Mouse (Mus musculus) heart, adult 2 months (tissue): Measurements from ENCODE around the gene Arid5b.

Source experiments
- CTCF ChIP-seq: fragments of 200-600 bp; IDR thresholded peaks from 2 replicates; pipeline ENCODE4 v1.8.1; 2022; ENCODE audit warnings: antibody characterized with exemption, mild to moderate bottlenecking, moderate library complexity
- EP300 ChIP-seq: fragments of 200-500 bp; IDR thresholded peaks from 2 replicates; pipeline ENCODE4 v1.6.1; 2011; ENCODE audit warnings: low read depth, low read length, control low read depth; ENCODE audit not compliant: insufficient read depth
- POLR2A ChIP-seq: fragments of 200-500 bp; IDR thresholded peaks from 2 replicates; pipeline ENCODE4 v1.6.1; 2011; ENCODE audit warnings: mild to moderate bottlenecking, low read depth, low read length, control low read depth; ENCODE audit not compliant: insufficient read depth

DNA sequence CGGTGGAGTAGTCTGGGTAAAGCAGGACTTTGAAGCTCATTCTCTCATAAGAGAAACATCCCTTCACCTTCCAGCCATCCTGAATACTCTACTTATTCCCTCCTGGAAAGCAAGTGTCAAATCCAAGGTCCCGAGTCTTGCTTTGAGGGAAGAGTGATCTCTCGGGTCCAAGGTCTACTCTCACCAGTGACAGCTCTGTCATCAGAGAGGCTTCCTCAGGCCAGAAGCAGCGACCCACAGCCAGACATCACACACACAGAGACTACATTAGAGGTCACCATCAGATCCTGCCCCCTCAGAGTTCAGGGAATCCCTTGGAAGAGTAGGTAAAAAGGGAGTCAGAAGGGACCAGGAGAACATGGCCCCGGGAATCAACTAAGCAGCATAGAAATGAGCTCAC, 140.4 kb downstream of the Arid5b start:
- no peak for TF ChIP-seq CTCF
- no peak for TF ChIP-seq EP300
- TF ChIP-seq POLR2A = no peak
